Mouse (Mus musculus): Measurements from ENCODE around the gene Iba57.

The Iba57 gene

DNA sequence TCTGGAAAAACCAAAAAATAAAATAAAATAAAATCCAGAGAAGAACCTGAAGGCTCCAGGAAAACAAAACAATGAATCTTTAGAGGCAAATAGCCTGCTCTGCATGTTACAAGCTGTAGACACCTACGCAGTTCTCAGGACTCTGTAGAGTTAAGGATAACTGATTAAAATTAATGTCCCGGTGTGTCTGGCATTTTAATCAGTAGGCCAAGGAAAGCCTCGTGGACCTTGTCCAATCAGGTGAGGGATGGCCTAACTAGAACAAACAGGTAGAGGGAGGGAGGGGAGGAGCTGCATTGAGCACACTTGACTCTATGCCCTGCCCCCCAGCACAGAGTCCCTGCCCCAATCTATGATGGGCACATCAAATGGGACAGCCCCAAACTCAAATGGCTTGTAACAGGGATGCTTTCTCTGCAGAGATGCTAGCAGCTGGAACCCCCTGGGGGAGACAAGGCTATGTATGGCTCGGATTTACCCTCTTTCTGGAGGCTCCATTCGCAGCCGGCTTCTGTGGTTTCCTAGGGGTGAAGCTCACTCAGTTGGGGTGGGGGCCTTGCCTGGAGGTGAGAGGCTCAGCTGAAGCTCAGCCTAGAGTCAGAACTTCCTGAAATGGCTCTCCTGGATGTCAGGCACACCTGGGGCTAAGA, 10.8 kb upstream of the Iba57 start:
- no peak for DNase-seq (ENCODE audit: low spot score in 2 of 2)

DNA sequence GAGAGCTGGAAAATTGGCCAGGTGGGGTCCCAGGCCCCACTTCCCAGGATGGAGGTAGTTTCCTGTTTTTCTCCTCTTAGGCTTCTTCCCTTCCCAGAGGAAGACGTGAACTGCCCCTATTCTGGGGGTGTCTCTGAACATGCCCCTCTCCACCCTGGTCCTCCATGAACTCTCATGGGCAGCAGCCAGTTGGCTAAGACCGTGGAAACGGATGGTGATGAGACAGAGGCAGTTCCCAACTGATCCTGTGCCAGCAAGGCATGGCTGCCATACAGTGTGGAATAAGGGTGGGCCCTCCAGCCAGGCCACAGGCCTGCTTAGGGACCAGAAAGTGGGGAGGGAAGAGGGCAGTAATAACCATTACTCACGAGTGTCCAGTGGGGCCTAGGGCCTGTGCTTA, 7.0 kb upstream of the Iba57 start:
- no peak for DNase-seq (ENCODE audit: low spot score in 2 of 2)

DNA sequence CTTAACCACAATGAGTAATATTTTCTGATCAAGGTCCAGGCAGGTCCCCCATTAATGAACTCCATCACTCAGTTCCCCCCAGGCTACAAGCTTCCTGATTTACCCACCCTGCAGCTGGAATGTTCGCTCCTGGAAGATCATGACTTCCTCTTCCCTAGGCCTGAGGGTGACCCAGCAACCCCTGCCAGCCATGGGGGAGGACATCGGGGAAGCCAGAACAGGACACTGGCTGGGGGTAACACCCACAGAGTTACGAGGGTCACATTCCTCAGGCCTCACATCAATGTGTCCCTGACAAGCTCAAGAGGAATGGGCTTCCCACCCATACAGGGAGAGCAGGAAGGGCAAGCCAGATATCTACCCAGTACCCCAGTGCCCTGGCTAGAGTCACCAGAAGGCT, 6.3 kb upstream of the Iba57 start:
- DNase-seq (ENCODE audit: low spot score in 2 of 2): no peak

DNA sequence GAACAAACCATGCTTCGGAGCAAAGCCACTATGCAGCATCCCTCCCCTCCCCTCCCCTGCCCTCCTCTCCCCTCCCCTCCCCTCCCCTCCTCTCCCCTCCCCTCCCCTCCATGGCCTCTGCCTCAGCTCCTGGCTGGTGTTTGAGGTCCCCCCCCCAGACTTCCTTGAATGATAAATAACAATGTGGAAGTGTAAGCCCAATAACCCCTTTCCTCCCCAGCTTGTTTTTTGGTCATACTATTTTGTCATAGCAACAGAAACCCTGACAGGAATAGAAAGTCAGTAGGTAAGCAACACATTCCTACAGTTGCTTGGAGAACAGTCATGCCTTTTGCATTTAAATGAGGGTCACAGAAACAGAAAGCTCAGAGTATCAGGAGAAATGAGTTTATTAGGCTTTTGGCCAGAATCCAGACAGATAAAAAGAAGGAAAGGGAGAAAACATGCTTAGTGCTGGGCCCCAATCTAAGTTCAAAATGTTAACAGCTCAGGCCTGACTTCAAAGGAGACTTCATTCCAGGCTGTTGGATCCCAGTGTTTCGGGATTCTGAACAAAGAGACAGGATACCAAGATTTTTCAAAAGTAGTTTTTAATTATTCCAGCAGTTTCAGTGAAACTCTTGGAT, 2.2 kb upstream of the Iba57 start:
- DNase-seq (ENCODE audit: low spot score in 2 of 2): no peak

DNA sequence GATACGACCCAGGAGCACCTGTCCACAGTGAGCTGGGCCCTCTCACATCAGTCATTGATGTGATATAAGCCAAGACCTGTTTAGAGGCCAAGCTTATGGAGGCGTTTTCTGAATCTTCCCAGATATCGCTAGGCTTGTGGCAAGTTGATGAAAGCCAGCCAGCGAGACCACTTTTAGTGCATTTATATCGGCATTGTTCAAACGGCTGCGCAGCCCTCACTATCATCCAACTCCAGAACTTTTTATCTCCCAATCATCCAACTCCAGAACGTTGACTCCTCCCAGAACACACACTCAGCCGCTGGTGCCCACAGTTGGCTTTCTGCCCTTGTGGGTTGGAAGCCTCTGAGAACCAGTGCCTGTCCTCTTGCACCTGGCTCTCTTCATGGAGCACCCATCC, 845 bp upstream of the Iba57 start:
- DNase-seq (ENCODE audit: low spot score in 2 of 2): no peak

DNA sequence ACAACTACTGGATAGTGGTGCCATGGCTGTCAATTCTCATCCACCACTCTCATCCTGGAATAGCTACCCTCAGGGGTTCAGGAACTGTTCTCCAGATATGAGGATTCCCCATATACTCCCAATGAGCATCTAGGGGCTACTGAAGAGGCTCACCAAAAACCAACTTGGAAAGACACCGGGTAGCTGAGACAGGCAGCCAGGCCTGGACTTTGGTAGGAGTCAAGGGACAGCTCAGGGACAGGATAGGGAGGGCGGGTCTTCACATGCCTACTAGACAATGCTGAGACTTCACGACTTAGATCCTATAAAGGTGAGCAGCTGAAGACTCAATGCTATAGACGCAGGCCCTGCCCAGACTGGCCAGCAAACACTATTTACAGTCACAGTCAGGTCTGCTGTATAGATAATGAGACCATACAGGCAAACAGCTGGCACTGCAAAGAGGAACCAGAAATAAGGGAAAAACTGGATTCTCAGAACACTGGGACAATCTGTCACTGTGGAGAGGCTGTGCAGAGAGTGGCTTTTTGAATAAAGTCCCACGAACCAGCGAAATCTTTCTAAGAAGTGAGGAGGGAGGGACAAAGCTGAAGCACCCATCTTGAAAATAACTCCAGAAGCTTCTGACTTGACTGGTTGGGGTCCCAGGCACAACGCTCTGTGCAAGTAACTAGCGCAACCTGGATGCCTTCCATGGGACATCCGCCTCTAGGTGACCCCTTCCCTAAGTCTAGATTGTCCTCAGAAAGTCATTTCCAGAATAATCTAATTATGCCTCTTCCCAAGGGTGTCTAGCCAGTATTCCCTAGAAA, 890 bp downstream of the Iba57 start:
- DNase-seq (ENCODE audit: low spot score in 2 of 2): no peak

DNA sequence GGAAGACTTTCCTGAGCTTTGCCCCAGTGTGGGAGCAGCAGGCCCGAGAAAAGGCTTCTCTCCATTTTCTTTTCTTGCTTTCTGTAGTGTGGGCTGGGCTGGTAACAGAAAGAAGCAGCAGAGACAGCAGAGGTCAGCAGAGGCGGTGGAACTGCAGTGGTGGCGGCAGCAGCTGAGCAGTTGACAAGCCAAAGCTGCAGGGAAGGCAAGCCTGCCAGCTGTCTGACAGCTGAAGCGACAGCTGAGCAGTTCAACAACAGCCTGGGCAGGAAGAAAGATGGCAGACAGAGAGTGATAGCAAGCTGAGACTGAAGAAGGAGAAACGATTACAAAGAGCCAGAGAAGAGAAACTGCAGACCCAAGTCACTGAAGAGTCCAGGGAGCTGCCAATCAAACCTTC, 2.1 kb downstream of the Iba57 start:
- DNase-seq (ENCODE audit: low spot score in 2 of 2): no peak

DNA sequence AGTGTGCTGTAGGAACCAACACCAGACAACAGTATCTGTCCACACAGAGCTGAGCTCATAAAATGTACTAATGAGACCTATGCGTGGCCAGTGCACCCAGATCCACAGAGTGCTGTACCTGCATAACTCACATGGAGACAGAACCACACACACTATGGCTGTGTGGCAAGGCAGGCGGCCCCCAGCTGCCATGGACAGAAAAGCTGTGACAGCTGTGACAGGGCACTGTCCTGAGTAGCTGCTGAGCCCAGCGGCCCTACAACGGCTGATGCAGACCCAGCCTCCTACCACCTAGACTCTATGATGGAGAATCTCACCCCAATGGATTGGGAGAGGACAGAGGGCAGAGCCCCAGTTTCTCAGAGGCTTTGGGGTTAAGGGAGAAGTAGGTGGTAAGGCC, 4.0 kb downstream of the Iba57 start:
- no peak for DNase-seq (ENCODE audit: low spot score in 2 of 2)

DNA sequence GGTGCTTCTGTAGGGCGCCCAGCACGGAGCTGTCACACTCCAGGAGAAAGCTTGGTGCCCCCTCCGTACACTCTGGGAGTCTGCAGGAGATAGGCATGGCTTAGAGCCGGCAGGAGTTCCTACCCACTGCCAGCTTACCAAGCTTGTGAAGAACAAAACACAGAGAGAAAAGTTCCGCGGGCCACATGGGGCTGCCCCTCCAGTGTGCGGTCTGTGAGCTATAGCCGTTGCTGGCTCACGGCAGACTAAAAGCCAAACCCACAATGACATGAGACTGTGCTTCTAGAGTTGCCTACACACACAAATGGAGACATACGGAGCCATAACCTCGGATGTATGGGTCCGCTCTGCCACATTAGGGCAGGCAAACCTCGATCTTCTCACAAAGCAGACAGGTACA, 4.4 kb downstream of the Iba57 start:
- DNase-seq (ENCODE audit: low spot score in 2 of 2): no peak

DNA sequence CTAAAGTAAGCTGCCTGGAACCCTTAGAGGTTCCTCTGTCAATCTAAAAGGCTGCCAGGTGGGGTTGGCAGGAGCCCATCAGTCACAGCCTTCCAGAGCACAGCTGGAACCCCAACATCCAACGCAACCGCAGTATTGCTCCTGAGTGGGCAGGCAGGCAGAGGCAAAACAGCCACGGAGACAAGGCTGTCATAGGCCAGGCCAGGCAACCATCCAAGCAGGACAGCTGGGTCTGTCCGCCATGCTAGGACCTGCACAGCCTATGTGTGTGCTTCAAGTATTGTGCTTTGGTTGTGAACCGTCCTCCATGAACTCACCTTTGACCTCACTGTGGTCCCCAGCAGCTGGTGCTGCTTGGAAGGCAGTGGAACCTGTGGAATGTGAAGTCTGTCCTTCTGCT, 7.6 kb downstream of the Iba57 start:
- DNase-seq (ENCODE audit: low spot score in 2 of 2): no peak

DNA sequence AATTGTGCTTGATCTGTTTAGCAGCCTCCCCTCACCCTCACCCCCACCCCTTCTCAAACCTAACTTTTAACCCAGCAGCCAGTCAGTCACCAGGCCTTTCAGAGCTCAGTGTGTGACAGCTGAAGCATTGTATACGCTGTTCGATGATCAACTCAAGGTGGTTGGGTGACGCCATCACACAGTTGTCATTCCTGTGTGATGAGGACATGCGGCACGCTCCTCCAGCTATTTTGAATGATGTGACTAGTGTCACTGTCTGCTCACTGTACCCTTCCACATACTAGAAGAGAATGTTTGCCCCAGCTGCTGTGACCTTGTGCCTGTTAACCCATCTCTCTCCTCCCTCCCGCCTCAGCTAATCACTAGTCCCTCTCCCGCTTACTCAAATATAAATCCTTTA, 9.3 kb downstream of the Iba57 start:
- DNase-seq (ENCODE audit: low spot score in 2 of 2): no peak

DNA sequence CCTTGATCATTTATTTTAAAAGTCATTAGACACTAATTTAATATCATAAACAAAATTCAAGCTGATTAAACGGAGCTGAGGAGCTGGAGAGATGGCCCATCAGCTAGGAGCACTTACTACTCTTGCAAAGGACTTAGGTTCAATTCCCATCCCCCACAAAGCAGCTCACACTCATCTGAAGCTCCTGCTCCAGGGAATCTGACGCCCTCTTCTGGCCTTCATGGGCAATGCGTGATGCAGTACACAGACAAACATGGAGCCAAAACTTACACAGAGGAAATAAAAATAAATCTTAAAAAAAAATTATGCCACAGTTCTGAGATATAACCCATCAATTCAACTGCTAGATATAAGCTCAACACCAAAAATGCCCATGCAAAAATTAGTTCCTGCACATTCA, 11.8 kb downstream of the Iba57 start:
- no peak for DNase-seq (ENCODE audit: low spot score in 2 of 2)

DNA sequence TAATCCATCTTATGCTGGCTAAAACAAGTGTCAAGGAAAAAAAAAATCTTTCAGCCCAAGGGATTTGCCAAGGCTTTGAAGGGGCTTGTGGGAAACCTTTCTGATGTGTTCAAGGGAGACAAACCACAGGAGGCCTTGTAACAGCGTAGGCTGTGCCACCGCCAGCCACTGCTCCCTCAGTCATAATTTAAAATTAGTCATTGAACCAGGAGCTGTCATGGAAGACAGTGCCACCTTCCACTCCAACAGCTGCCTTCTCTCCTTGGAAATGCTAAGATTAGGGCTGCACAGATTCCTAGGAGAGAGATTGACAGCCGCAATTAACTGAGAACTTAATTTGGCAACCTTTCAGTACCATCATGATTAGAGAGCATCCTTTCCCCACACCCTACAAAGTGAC, 14.2 kb downstream of the Iba57 start:
- no peak for DNase-seq (ENCODE audit: low spot score in 2 of 2)

DNA sequence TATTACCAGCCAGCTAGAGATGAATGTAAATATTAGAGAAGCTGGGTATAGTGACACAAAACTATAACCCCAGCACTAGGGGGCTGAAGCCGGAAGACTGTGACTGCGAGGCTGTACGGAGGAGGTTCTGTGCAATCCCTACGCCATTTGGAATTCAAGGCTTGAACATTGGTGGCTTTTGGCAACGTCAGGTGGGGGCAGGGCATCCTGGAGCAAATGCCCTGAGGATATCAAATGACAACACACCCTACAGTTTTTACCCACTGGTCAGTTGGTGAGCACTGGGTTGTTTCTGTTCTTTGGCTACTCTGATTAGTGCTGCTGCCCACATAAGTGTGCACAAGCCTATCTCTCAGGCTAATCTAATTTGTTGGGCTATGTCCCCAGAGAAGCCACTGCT, 20.6 kb downstream of the Iba57 start:
- DNase-seq (ENCODE audit: low spot score in 2 of 2): no peak

DNA sequence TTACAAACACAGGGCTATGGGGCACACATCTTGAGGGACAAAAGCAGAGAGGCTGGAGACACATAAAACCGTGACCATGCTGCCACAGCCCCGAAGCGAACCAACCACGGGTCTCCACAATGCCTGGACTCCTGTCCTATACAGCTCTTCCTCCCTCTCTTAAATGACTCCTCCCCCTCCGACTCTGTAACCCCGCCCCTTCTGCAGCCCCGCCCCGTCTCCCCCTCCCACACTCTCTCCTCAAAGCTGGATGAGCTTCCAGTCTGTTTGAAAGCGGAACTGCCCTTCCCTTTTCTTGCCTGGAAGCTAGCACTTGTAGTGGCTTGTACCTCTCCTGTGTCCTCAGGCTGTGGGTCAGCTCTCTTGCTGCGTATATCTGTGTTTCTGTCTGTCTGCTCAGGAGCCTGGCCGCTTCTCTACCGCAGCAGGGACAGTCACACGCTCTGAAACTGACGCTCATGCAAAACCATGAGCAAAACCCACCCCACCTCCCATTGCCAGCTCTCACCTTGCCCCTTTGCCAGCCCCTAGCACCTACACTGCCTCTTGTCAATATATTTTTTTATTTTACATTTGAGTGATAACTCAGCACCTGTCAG, 21.7 kb downstream of the Iba57 start:
- no peak for DNase-seq (ENCODE audit: low spot score in 2 of 2)

DNA sequence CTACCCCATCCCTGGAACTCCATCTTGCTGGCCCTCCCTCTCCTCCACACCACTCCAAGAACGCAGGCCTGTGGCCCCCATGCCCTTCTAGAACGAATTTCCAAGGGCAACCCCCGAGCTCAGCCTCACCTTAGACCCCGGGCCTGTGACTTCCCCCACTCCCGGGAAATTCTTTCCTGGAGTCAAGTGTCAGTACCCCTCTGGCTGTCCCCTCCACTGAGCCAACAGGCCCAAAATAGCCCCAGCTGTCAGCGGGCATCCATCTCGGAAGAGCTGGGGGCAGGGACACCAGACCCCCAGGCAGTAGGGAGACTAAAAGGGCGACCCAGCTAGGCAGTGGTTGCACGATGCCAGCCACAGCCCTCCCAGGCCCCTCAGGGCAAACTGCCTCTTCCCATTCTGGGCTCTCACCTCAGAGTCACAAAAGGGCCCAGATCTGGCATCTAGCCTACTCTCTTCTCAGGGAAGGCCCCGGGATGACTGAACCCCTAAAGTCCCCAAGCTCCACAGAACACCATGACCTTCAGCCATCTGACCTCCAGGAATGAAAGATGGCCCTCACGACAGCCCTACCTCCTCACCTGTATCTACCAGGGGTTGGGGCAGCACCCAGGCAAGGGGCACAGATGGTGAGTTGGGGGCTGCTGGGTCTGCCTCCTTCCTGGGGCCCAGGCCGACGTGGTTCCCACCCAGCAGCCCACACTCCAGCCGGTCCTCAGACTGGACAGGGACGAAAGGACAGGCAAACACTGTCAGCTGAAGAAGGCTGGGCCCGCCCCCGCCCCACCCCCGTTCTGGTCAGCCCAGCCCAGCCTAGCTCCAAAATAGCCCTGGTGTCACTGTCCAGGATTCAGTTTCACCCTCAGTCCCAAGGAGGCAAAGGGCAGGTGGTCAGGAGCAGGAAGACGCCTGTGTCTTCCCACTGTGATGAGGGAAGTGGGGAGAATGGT, 24.7 kb downstream of the Iba57 start:
- no peak for DNase-seq (ENCODE audit: low spot score in 2 of 2)

DNA sequence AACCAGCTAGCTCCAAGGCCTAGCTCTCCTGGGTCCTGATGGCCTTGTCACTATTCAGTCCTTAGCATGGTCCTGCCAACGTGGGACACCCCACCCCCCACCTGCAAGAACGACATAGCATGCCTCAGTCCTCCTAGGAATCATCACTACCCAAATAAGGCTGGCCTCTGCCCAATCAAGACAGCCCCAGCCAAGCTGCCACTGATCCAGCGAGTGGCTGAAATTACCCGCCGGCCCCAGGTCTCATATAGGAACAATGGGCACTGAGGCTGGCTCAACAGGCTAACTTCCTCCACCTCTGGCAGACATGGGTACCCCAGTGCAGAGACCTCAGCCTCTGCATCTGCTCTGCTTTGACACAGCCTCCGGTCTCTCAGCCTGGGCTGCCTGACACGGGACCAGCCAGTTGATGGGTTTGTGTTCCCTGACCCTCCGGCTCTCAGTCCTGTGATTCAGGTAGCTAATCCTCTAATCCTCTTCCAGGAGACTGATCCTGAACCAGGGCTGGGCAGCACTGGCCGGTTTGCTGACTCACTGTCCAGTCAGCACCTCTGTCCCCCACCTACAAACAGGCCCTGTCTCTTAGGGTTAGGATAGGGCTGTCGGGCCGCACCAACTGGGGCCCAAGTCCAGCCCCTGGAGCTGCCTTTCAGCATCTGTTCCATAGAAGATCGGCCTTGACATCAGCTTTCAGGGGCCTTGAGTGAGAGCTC, 26.4 kb downstream of the Iba57 start:
- DNase-seq (ENCODE audit: low spot score in 2 of 2): no peak

DNA sequence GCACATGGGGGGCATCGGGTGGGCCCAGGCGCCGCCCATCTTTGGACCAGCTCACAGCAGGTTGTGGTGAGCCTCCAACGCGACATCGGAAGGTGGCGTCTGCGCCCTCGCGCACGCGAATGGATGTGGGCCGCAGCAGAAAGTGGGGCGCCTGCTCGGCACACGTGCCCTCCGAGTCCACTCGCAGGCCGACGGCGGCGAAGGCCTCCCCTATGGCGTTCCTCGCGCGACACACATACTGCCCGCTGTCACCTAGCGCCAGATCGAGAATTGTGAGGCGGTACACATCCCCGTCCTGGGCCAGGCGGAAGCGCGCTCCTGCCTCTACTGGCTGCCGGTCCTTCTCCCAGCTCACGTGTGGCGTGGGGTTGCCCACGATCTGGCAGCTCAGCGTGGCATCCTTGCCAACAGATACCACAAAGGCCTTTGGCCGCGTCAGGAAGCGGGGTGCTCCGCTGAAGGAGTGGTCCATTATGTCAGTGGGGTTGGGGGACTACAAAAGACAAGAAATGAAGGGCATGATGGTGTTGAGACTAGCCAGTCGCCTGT, 27.6 kb downstream of the Iba57 start, which contains the start of gene Obscn:
Obscn (minus strand) TSS at position 499 of the 549 bp plus-strand sequence.
- DNase-seq (ENCODE audit: low spot score in 2 of 2): no peak

DNA sequence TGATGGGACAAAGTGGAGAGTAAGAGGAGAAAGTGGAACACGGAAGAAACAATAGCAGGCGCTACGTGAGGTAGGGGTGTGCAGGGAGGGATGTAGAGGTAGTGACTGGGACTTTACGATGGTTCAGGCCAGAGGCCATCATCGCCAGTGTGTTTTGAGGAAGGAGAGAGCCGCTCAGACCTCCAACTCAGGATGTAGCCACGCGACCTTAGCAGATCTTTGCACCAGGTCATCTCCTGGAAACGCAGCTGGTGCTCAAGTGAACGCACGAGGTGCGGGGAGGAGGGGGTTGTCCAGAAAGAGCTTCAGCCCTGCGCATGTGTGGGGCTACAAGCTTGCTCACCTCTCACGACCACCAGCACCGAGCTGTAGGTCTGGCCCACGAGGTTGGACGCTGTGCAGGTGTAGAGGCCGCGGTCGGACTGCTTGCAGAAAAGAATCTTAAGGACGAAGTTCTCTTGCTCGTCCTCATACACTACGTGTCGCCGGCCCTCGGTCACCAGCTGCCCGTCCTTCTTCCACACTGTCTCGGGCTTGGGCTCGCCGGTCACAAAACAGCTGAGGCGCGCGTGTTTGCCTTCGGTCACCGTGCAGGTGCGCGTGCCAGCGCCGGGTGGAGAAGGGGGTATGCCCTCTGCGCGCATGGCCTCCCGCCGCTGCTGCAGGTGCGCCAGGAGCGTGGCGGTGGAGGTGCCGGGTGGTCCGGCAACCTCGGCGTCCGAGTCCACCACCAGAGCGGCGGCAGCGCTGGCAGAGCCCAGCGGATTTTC, 28.3 kb downstream of the Iba57 start:
- DNase-seq (ENCODE audit: low spot score in 2 of 2): no peak

All from thymus, postnatal 10 days (tissue).